Mouse (Mus musculus): ENCODE results near the gene Map2k6.

GRCm38 (mm10) chr11:110399240-110400150, 573 bp downstream of the Map2k6 start:
- TF ChIP-seq CTCF (IDR thresholded peaks at IDR 0.05; ENCODE audit: borderline replicate concordance, control insufficient read depth, extremely low read depth, insufficient read depth, low read length, poor library complexity): no peak
- no peak for TF ChIP-seq POLR2A (IDR thresholded peaks at IDR 0.05; ENCODE audit: control insufficient read depth, extremely low read depth, insufficient read depth, low read length, poor library complexity)
